Mouse (Mus musculus) C2C12 (cell line): ENCODE measurements at regions not wholly inside any gene's neighbourhood (a gene's known extent, or its start where the extent isn't known, plus 50 kb on each side); places are given as distances from the start of the nearest gene placed in this dataset.

Experiments used
- CEBPB ChIP-seq: IDR thresholded peaks from one replicate; pipeline ENCODE4 v1.6.1; 2011; ENCODE audit warnings: low read depth, mild to moderate bottlenecking, control low read depth, moderate library complexity
- CTCF ChIP-seq: IDR thresholded peaks from one replicate; pipeline ENCODE4 v1.5.1; 2011; ENCODE audit not compliant: control insufficient read depth, insufficient read depth, insufficient read length
- FOSL1 ChIP-seq: IDR thresholded peaks from one replicate; pipeline ENCODE4 v1.8.0; 2011; ENCODE audit warnings: mild to moderate bottlenecking, low read length; ENCODE audit not compliant: poor library complexity, insufficient read depth, severe bottlenecking
- MAX ChIP-seq: IDR thresholded peaks from one replicate; pipeline ENCODE4 v1.6.1; 2011; ENCODE audit warnings: mild to moderate bottlenecking, control low read depth
- MYOD1 ChIP-seq: IDR thresholded peaks from one replicate; pipeline ENCODE4 v1.6.1; 2011; ENCODE audit warnings: low read depth; ENCODE audit not compliant: control insufficient read depth, insufficient read length
- USF1 ChIP-seq: IDR thresholded peaks from one replicate; pipeline ENCODE4 v1.6.1; 2011; ENCODE audit warnings: low read depth, mild to moderate bottlenecking, control low read depth, moderate library complexity

- no peak for TF ChIP-seq CTCF
- TF ChIP-seq MYOD1: no peak
- no peak for TF ChIP-seq USF1
- no peak for TF ChIP-seq MAX
- TF ChIP-seq CEBPB: no peak
- TF ChIP-seq FOSL1: no peak
Observed at GRCm38 (mm10) chr9:116278862-116279261, 103.7 kb upstream of the Tgfbr2 start.
